ENCODE assay signal across 8 mouse cellular contexts in genomic region chr12:111704609-111705008, GRCm38 (mm10). TPM values are rescaled to one million over a fixed set of nuclear protein-coding genes. Genes with fewer than 3 reads are reported as not detected.
DNase-seq lines count a peak whose midpoint lies in the region; ATAC-seq lines count a peak whose summit lies in the region.

No protein-coding gene starts in this region.

- H3K27ac ChIP-seq in kidney, embryonic 15.5 days, result peak overlapping the region; percentile 28
- no peak overlapping the region for H3K27ac ChIP-seq in embryonic facial prominence, embryonic 11.5 days (replicated peaks; ENCODE audit: low read depth, low read length)
- peak overlapping the region; percentile 82 for H3K27ac ChIP-seq in heart, embryonic 16.5 days (ENCODE audit: low read length)
- H3K27ac ChIP-seq in lung, embryonic 16.5 days (ENCODE audit: low read length), result peak overlapping the region; percentile 31

- ATAC-seq in kidney, embryonic 15.5 days (replicated peaks; ENCODE audit: low FRiP score), result peak; percentile 44
- ATAC-seq in embryonic facial prominence, embryonic 11.5 days (replicated peaks; ENCODE audit: insufficient number of reproducible peaks, low FRiP score, low TSS enrichment, low read depth), result no peak; the same call in 1 of the 2 replicates
- peak; percentile 49; the same call in 1 of the 2 replicates for ATAC-seq in heart, embryonic 16.5 days (replicated peaks; ENCODE audit: extremely low read depth, insufficient read depth, low FRiP score)
- peak; percentile 65 for ATAC-seq in lung, embryonic 16.5 days (ENCODE audit: low read depth)

- peaks cover 29% of the 10 kb centered on the region for H3K36me3 ChIP-seq in kidney, embryonic 15.5 days
- H3K36me3 ChIP-seq in embryonic facial prominence, embryonic 11.5 days (replicated peaks; ENCODE audit: control insufficient read depth, insufficient read depth, low read depth, low read length), result no peaks in the 10 kb centered on the region; the same call in 1 of the 2 replicates
- peaks cover 9% of the 10 kb centered on the region for H3K36me3 ChIP-seq in heart, embryonic 16.5 days (ENCODE audit: control insufficient read depth, insufficient read depth)
- H3K36me3 ChIP-seq in lung, embryonic 16.5 days (ENCODE audit: control insufficient read depth, insufficient read depth, low read length), result peaks cover 10% of the 10 kb centered on the region

- H3K9me3 ChIP-seq in kidney, embryonic 15.5 days (replicated peaks), result no peaks in the 10 kb centered on the region
- H3K9me3 ChIP-seq in embryonic facial prominence, embryonic 11.5 days (replicated peaks; ENCODE audit: control insufficient read depth, low read length), result no peaks in the 10 kb centered on the region
- H3K9me3 ChIP-seq in heart, embryonic 16.5 days (replicated peaks; ENCODE audit: control insufficient read depth, low read length), result no peaks in the 10 kb centered on the region
- no peaks in the 10 kb centered on the region for H3K9me3 ChIP-seq in lung, embryonic 16.5 days (ENCODE audit: control insufficient read depth, low read length)

- H3K9ac ChIP-seq in kidney, embryonic 15.5 days, result no peak overlapping the region
- H3K9ac ChIP-seq in embryonic facial prominence, embryonic 11.5 days (replicated peaks; ENCODE audit: low read length), result no peak overlapping the region
- peak overlapping the region; percentile 45 for H3K9ac ChIP-seq in heart, embryonic 16.5 days (ENCODE audit: low read length)
- peak overlapping the region; percentile 40 for H3K9ac ChIP-seq in lung, embryonic 16.5 days (ENCODE audit: low read length)

- WGBS in kidney, embryonic 15.5 days, result 32% methylated on average over 9 of the region's 9 CpGs
- 41% methylated on average over 9 of the region's 9 CpGs for WGBS in embryonic facial prominence, embryonic 11.5 days
- 37% methylated on average over 9 of the region's 9 CpGs for WGBS in heart, embryonic 16.5 days
- 43% methylated on average over 9 of the region's 9 CpGs for WGBS in lung, embryonic 16.5 days

- peaks cover 20% of the 10 kb centered on the region for H3K4me1 ChIP-seq in kidney, embryonic 15.5 days
- H3K4me1 ChIP-seq in embryonic facial prominence, embryonic 11.5 days (ENCODE audit: control insufficient read depth, insufficient read depth, low read length), result no peaks in the 10 kb centered on the region
- H3K4me1 ChIP-seq in heart, embryonic 16.5 days (ENCODE audit: control insufficient read depth, insufficient read depth, low read length), result peaks cover 28% of the 10 kb centered on the region
- H3K4me1 ChIP-seq in lung, embryonic 16.5 days (replicated peaks; ENCODE audit: control insufficient read depth, insufficient read depth, low read length), result peaks cover 8% of the 10 kb centered on the region

- no peak overlapping the region for H3K4me2 ChIP-seq in kidney, embryonic 15.5 days
- no peak overlapping the region for H3K4me2 ChIP-seq in embryonic facial prominence, embryonic 11.5 days (ENCODE audit: low read depth, low read length)
- no peak overlapping the region for H3K4me2 ChIP-seq in heart, embryonic 16.5 days (ENCODE audit: low read depth, low read length)
- no peak overlapping the region for H3K4me2 ChIP-seq in lung, embryonic 16.5 days (ENCODE audit: low read depth, low read length)

- no peak overlapping the region for H3K4me3 ChIP-seq in kidney, embryonic 15.5 days (replicated peaks)
- H3K4me3 ChIP-seq in embryonic facial prominence, embryonic 11.5 days (ENCODE audit: low read depth, low read length), result no peak overlapping the region
- no peak overlapping the region for H3K4me3 ChIP-seq in heart, embryonic 16.5 days (ENCODE audit: low read length)
- H3K4me3 ChIP-seq in lung, embryonic 16.5 days (ENCODE audit: low read length), result no peak overlapping the region

- no peaks in the 10 kb centered on the region for H3K27me3 ChIP-seq in kidney, embryonic 15.5 days
- H3K27me3 ChIP-seq in embryonic facial prominence, embryonic 11.5 days (ENCODE audit: control insufficient read depth, insufficient read depth, low read length), result no peaks in the 10 kb centered on the region
- H3K27me3 ChIP-seq in heart, embryonic 16.5 days (ENCODE audit: control insufficient read depth, insufficient read depth, low read length), result no peaks in the 10 kb centered on the region
- no peaks in the 10 kb centered on the region for H3K27me3 ChIP-seq in lung, embryonic 16.5 days (ENCODE audit: control insufficient read depth, insufficient read depth, low read depth, low read length)

- DNase-seq in kidney, adult 9 months, result no peak
- DNase-seq in embryonic facial prominence, embryonic 11.5 days (ENCODE audit: low spot score), result peak; percentile 46
- peak; percentile 49 for DNase-seq in urinary bladder, adult 2 months (ENCODE audit: low spot score)
- no peak for DNase-seq in left cerebral cortex, postnatal 25 days (ENCODE audit: low spot score in 2 of 2)
- DNase-seq in right cerebral cortex, postnatal 14 days, result no peak

- intact Hi-C loops in left cerebral cortex, postnatal 25 days (cut with DNase I), result no loop called here

RNA-seq across cellular contexts. Expression of gene Bag5, which starts 8.4 kb away (rescaled TPM):
- polyA plus RNA-seq in kidney, embryonic 15.5 days (2015; fragmentation: Nextera tagmentation; extraction: Ambion mirVana), result 51.4 and 53.6 TPM in 2 replicates
- polyA plus RNA-seq in embryonic facial prominence, embryonic 11.5 days (2014; fragmentation: Nextera tagmentation; extraction: Ambion mirVana), result 56.8 and 59.8 TPM in 2 replicates
- polyA plus RNA-seq in heart, embryonic 16.5 days (2015; fragmentation: Nextera tagmentation; extraction: Ambion mirVana), result 40.9 and 42.9 TPM in 2 replicates
- polyA plus RNA-seq in lung, embryonic 16.5 days (2015; fragmentation: Nextera tagmentation; extraction: Ambion mirVana), result 50.2 and 50.7 TPM in 2 replicates
- 30.4 and 32.8 TPM in 2 replicates for polyA plus RNA-seq in urinary bladder, adult 2 months (2012; rRNA removed)
- total RNA-seq in left cerebral cortex, postnatal 25 days (2021), result 10 to 100 TPM; 53.9 to 56.9 TPM

RNA-seq across cellular contexts. Expression of gene Apopt1, which starts 8.5 kb away (rescaled TPM):
- polyA plus RNA-seq in kidney, embryonic 15.5 days (2015; fragmentation: Nextera tagmentation; extraction: Ambion mirVana), result 53.5 and 57.4 TPM in 2 replicates
- polyA plus RNA-seq in embryonic facial prominence, embryonic 11.5 days (2014; fragmentation: Nextera tagmentation; extraction: Ambion mirVana), result 55.2 and 57.7 TPM in 2 replicates
- polyA plus RNA-seq in heart, embryonic 16.5 days (2015; fragmentation: Nextera tagmentation; extraction: Ambion mirVana), result 40.2 and 43.9 TPM in 2 replicates
- 45.7 and 47.0 TPM in 2 replicates for polyA plus RNA-seq in lung, embryonic 16.5 days (2015; fragmentation: Nextera tagmentation; extraction: Ambion mirVana)
- 47.1 and 50.6 TPM in 2 replicates for polyA plus RNA-seq in urinary bladder, adult 2 months (2012; rRNA removed)
- 10 to 100 TPM; 37.0 to 40.0 TPM for total RNA-seq in left cerebral cortex, postnatal 25 days (2021)

RNA-seq across cellular contexts. Expression of gene Trmt61a, which starts 26.7 kb away (rescaled TPM):
- polyA plus RNA-seq in kidney, embryonic 15.5 days (2015; fragmentation: Nextera tagmentation; extraction: Ambion mirVana), result 10.7 and 12.8 TPM in 2 replicates
- 3.8 and 5.4 TPM in 2 replicates for polyA plus RNA-seq in embryonic facial prominence, embryonic 11.5 days (2014; fragmentation: Nextera tagmentation; extraction: Ambion mirVana)
- 7.7 and 8.5 TPM in 2 replicates for polyA plus RNA-seq in heart, embryonic 16.5 days (2015; fragmentation: Nextera tagmentation; extraction: Ambion mirVana)
- 7.0 and 7.2 TPM in 2 replicates for polyA plus RNA-seq in lung, embryonic 16.5 days (2015; fragmentation: Nextera tagmentation; extraction: Ambion mirVana)
- polyA plus RNA-seq in urinary bladder, adult 2 months (2012; rRNA removed), result 17.1 and 25.1 TPM in 2 replicates
- 10 to 100 TPM; 17.1 to 17.4 TPM for total RNA-seq in left cerebral cortex, postnatal 25 days (2021)

RNA-seq across cellular contexts. Expression of gene Ckb, which starts 32.5 kb away (rescaled TPM):
- polyA plus RNA-seq in kidney, embryonic 15.5 days (2015; fragmentation: Nextera tagmentation; extraction: Ambion mirVana), result 126 and 154 TPM in 2 replicates
- 450 and 485 TPM in 2 replicates for polyA plus RNA-seq in embryonic facial prominence, embryonic 11.5 days (2014; fragmentation: Nextera tagmentation; extraction: Ambion mirVana)
- polyA plus RNA-seq in heart, embryonic 16.5 days (2015; fragmentation: Nextera tagmentation; extraction: Ambion mirVana), result 388 and 414 TPM in 2 replicates
- 210 and 218 TPM in 2 replicates for polyA plus RNA-seq in lung, embryonic 16.5 days (2015; fragmentation: Nextera tagmentation; extraction: Ambion mirVana)
- polyA plus RNA-seq in urinary bladder, adult 2 months (2012; rRNA removed), result 2,258 and 2,468 TPM in 2 replicates
- 1,000 to 10,000 TPM; 1,727 to 1,729 TPM for total RNA-seq in left cerebral cortex, postnatal 25 days (2021)

RNA-seq across cellular contexts. Expression of gene Klc1, which starts 54.0 kb away (rescaled TPM):
- polyA plus RNA-seq in kidney, embryonic 15.5 days (2015; fragmentation: Nextera tagmentation; extraction: Ambion mirVana), result 81.8 and 98.5 TPM in 2 replicates
- 132 and 143 TPM in 2 replicates for polyA plus RNA-seq in embryonic facial prominence, embryonic 11.5 days (2014; fragmentation: Nextera tagmentation; extraction: Ambion mirVana)
- 125 and 134 TPM in 2 replicates for polyA plus RNA-seq in heart, embryonic 16.5 days (2015; fragmentation: Nextera tagmentation; extraction: Ambion mirVana)
- polyA plus RNA-seq in lung, embryonic 16.5 days (2015; fragmentation: Nextera tagmentation; extraction: Ambion mirVana), result 82.4 and 86.9 TPM in 2 replicates
- 96.5 and 122 TPM in 2 replicates for polyA plus RNA-seq in urinary bladder, adult 2 months (2012; rRNA removed)
- 100 to 1,000 TPM; 764 to 822 TPM for total RNA-seq in left cerebral cortex, postnatal 25 days (2021)

Comparison
In these comparisons a context has a peak if more than half of its experiments do, and no peak if none do; other contexts are left out.
1. H3K9ac ChIP-seq: peak in heart, embryonic 16.5 days (single experiment) and lung, embryonic 16.5 days (single experiment); none in kidney, embryonic 15.5 days (single experiment) and embryonic facial prominence, embryonic 11.5 days (single experiment).
2. DNase-seq: peak in embryonic facial prominence, embryonic 11.5 days (single experiment) and urinary bladder, adult 2 months (single experiment); none in kidney, adult 9 months (single experiment), left cerebral cortex, postnatal 25 days (0 of 2) and right cerebral cortex, postnatal 14 days (single experiment).